Mouse (Mus musculus): ENCODE data around the gene Racgap1. TPM values are rescaled to one million over a fixed set of nuclear protein-coding genes. Genes with fewer than 3 reads are reported as not detected.

Gene Racgap1
- polyA plus RNA-seq, 1 experiment from 2014 or later: 146 TPM

GRCm38 (mm10) chr15:99662371-99662770, 10.9 kb upstream of the Racgap1 start:
- H3K36me3 ChIP-seq (replicated peaks): no peaks in the 10 kb centered on the region
- no peak overlapping the region for H3K27ac ChIP-seq (replicated peaks)
- H3K4me1 ChIP-seq: peaks cover 42% of the 10 kb centered on the region
- H3K4me3 ChIP-seq: no peak overlapping the region
- peaks cover 75% of the 10 kb centered on the region for H3K27me3 ChIP-seq (replicated peaks; ENCODE audit: low read depth, poor library complexity, severe bottlenecking)
- no peak for DNase-seq (ENCODE audit: low spot score)
- 51% methylated on average over 7 of the region's 7 CpGs for WGBS
- no peaks in the 10 kb centered on the region for H3K9me3 ChIP-seq

GRCm38 (mm10) chr15:99661121-99661830, 9.8 kb upstream of the Racgap1 start:
- H3K27ac ChIP-seq (replicated peaks): no peak overlapping the region

GRCm38 (mm10) chr15:99658437-99658836, 7.0 kb upstream of the Racgap1 start:
- peaks cover 27% of the 10 kb centered on the region for H3K4me1 ChIP-seq
- H3K27ac ChIP-seq (replicated peaks): no peak overlapping the region
- 57% methylated on average over 2 of the region's 2 CpGs for WGBS
- DNase-seq (ENCODE audit: low spot score): no peak
- peaks cover 75% of the 10 kb centered on the region for H3K27me3 ChIP-seq (replicated peaks; ENCODE audit: low read depth, poor library complexity, severe bottlenecking)
- H3K9me3 ChIP-seq: no peaks in the 10 kb centered on the region
- no peak overlapping the region for H3K4me3 ChIP-seq
- H3K36me3 ChIP-seq (replicated peaks): no peaks in the 10 kb centered on the region

More at GRCm38 (mm10) chr15:99661121-99661830, 9.8 kb upstream of the Racgap1 start:
- DNase-seq (ENCODE audit: low spot score): no peak
- Histone ChIP-seq H3K9me3 (no peaks in the 10 kb centered on the region), H3K36me3 (replicated peaks) (no peaks in the 10 kb centered on the region), H3K27me3 (replicated peaks; ENCODE audit: low read depth, poor library complexity, severe bottlenecking) (peaks cover 74% of the 10 kb centered on the region), H3K4me1 (peaks cover 40% of the 10 kb centered on the region), H3K4me3 (no peak overlapping the region)
- 95% methylated on average over 15 of the region's 15 CpGs for WGBS

DNA sequence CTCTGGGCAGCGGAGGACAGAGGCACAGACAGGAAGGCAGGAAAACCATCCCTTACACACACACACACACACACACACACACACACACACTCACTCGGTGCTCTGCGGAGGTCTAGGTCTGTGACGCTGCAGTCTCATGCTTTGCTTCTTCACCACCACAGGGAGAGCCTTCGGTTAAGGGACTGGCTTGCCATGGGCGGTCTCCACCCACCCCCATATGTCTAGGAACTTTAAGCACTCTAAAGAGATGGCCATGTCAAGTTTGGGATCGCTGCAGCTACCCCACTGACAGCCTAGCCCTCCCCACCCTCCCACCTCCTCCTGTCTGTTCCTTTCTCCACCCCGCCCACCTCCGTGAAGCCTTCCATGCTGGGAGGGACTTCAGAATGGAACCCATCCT, 4.5 kb upstream of the Racgap1 start:
- Histone ChIP-seq H3K27ac (replicated peaks) (no peak overlapping the region), H3K4me3 (no peak overlapping the region), H3K36me3 (replicated peaks) (no peaks in the 10 kb centered on the region), H3K4me1 (peaks cover 24% of the 10 kb centered on the region), H3K27me3 (replicated peaks; ENCODE audit: low read depth, poor library complexity, severe bottlenecking) (peaks cover 64% of the 10 kb centered on the region), H3K9me3 (no peaks in the 10 kb centered on the region)
- 49% methylated on average over 9 of the region's 9 CpGs for WGBS
- DNase-seq (ENCODE audit: low spot score): no peak

DNA sequence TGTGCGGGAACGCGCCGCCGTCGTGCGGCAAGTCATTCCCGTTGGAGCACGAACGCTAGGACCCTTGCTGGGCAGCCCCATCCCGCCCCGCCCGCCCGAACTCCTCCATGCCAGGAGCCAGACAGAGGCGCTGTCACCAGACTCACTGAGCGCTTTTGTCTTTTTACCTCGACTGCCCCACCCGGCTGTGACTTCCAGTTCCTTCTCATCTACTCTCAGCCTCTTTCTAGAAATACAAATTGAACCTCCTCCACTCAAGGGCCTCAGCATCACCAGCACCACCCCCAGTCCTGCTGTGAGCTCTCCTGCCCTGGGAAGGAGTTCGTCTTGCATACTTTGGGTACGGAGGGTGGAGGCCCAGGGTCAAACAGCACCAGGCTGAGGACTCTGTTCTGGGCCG, 2.4 kb upstream of the Racgap1 start:
- Histone ChIP-seq H3K36me3 (replicated peaks) (no peaks in the 10 kb centered on the region), H3K4me1 (peaks cover 45% of the 10 kb centered on the region), H3K27me3 (replicated peaks; ENCODE audit: low read depth, poor library complexity, severe bottlenecking) (peaks cover 59% of the 10 kb centered on the region), H3K27ac (replicated peaks) (peak overlapping the region; percentile 59; the same call in 1 of the 2 replicates), H3K4me3 (peak overlapping the region; percentile 50), H3K9me3 (no peaks in the 10 kb centered on the region)
- 2% methylated on average over 21 of the region's 21 CpGs for WGBS
- DNase-seq (ENCODE audit: low spot score): no peak

- H3K36me3 ChIP-seq (replicated peaks): no peaks in the 10 kb centered on the region
- DNase-seq (ENCODE audit: low spot score): peak; percentile 41
- H3K27ac ChIP-seq (replicated peaks): peak overlapping the region; percentile 59; the same call in 1 of the 2 replicates
- 10% methylated on average over 8 of the region's 8 CpGs for WGBS
- H3K9me3 ChIP-seq: no peaks in the 10 kb centered on the region
- peaks cover 54% of the 10 kb centered on the region for H3K27me3 ChIP-seq (replicated peaks; ENCODE audit: low read depth, poor library complexity, severe bottlenecking)
- peaks cover 47% of the 10 kb centered on the region for H3K4me1 ChIP-seq
- peak overlapping the region; percentile 50 for H3K4me3 ChIP-seq
Observed at GRCm38 (mm10) chr15:99653291-99653690, 1.8 kb upstream of the Racgap1 start.

- DNase-seq (ENCODE audit: low spot score): no peak
- H3K9me3 ChIP-seq: no peaks in the 10 kb centered on the region
- H3K27me3 ChIP-seq (replicated peaks; ENCODE audit: low read depth, poor library complexity, severe bottlenecking): peaks cover 49% of the 10 kb centered on the region
- H3K27ac ChIP-seq (replicated peaks): peak overlapping the region; percentile 94
- WGBS: 77% methylated on average over 10 of the region's 10 CpGs
- H3K4me1 ChIP-seq: peaks cover 55% of the 10 kb centered on the region
- H3K36me3 ChIP-seq (replicated peaks): no peaks in the 10 kb centered on the region
- peak overlapping the region; percentile 96 for H3K4me3 ChIP-seq
Observed at GRCm38 (mm10) chr15:99651984-99652872, 772 bp upstream of the Racgap1 start.

- 66% methylated on average over 2 of the region's 2 CpGs for WGBS
- Histone ChIP-seq H3K27me3 (replicated peaks; ENCODE audit: low read depth, poor library complexity, severe bottlenecking) (peaks cover 30% of the 10 kb centered on the region), H3K4me3 (peak overlapping the region; percentile 96), H3K36me3 (replicated peaks) (no peaks in the 10 kb centered on the region), H3K9me3 (no peaks in the 10 kb centered on the region), H3K27ac (replicated peaks) (0 out of 2 replicates have a peak overlapping the region, but pooled peaks have one; percentile 54), H3K4me1 (peaks cover 72% of the 10 kb centered on the region)
- DNase-seq (ENCODE audit: low spot score): no peak
Observed at GRCm38 (mm10) chr15:99650304-99650703, 1.2 kb downstream of the Racgap1 start.

DNA sequence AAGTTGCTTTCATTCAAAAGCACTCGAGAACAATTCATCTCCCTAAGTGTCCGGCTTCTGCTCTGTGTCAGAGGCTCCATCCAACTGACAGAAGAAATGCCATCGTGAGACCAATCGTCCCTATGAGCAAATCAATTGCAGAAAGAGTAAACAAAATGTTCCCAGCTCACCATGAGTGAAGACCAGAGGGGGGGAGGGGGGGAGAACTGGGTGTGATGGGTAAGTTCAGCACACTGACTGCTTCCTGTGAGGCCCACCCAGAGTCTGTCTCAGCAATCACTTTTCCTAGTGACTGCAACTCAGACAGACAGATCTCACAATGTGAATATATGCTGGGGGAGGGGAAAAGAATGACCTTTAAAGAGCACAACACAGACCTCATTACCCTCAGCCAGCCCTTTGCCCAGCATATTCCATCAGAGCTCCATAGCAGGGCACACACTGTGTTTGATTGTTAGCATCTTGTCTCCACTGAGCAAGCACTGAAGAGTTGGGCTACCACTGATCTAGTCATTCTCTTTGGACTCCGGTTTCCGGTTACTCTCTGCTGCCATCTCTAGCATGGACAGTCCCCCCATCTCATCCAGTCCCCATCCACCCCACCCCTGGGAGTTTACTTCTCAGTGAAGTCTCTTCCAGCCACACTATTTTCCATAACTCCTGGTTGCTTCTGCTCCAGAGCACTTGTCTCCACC, 2.2 kb downstream of the Racgap1 start:
- no peaks in the 10 kb centered on the region for H3K36me3 ChIP-seq (replicated peaks)
- H3K4me3 ChIP-seq: peak overlapping the region; percentile 96
- peaks cover 20% of the 10 kb centered on the region for H3K27me3 ChIP-seq (replicated peaks; ENCODE audit: low read depth, poor library complexity, severe bottlenecking)
- H3K4me1 ChIP-seq: peaks cover 78% of the 10 kb centered on the region
- WGBS: 41% methylated on average over 6 of the region's 6 CpGs
- no peaks in the 10 kb centered on the region for H3K9me3 ChIP-seq
- H3K27ac ChIP-seq (replicated peaks): no peak overlapping the region; the same call in 1 of the 2 replicates
- no peak for DNase-seq (ENCODE audit: low spot score)

- peaks cover 11% of the 10 kb centered on the region for H3K27me3 ChIP-seq (replicated peaks; ENCODE audit: low read depth, poor library complexity, severe bottlenecking)
- H3K4me3 ChIP-seq: peak overlapping the region; percentile 17; the same call in 1 of the 2 replicates
- no peak for DNase-seq (ENCODE audit: low spot score)
- peaks cover 69% of the 10 kb centered on the region for H3K4me1 ChIP-seq
- H3K27ac ChIP-seq (replicated peaks): no peak overlapping the region
- WGBS: 35% methylated on average over 4 of the region's 4 CpGs
- no peaks in the 10 kb centered on the region for H3K36me3 ChIP-seq (replicated peaks)
- no peaks in the 10 kb centered on the region for H3K9me3 ChIP-seq
Observed at GRCm38 (mm10) chr15:99648326-99648725, 3.1 kb downstream of the Racgap1 start.

DNA sequence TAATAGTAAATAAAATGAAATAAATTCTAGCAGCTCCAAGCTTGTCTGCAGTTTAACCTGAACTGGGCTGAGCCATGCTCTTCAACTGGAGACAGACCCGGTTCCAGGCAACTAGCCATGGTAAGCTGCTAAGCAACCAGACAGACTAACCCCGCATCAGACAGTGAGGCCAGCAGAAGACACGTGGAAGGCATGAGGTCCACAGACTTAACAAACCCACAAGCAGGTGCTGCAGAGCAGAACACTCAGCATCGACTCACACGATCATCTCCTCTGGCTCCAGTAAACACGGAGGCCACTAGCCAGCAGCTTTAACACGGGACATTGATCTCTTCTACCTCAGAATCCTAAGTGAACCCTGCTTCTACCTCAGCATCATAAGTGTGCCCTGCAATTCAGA, 6.7 kb downstream of the Racgap1 start:
- no peaks in the 10 kb centered on the region for H3K9me3 ChIP-seq
- H3K4me3 ChIP-seq: no peak overlapping the region
- WGBS: 86% methylated on average over 7 of the region's 7 CpGs
- DNase-seq (ENCODE audit: low spot score): no peak
- H3K27me3 ChIP-seq (replicated peaks; ENCODE audit: low read depth, poor library complexity, severe bottlenecking): no peaks in the 10 kb centered on the region
- H3K36me3 ChIP-seq (replicated peaks): peaks cover 32% of the 10 kb centered on the region
- H3K4me1 ChIP-seq: peaks cover 52% of the 10 kb centered on the region
- no peak overlapping the region for H3K27ac ChIP-seq (replicated peaks)

DNA sequence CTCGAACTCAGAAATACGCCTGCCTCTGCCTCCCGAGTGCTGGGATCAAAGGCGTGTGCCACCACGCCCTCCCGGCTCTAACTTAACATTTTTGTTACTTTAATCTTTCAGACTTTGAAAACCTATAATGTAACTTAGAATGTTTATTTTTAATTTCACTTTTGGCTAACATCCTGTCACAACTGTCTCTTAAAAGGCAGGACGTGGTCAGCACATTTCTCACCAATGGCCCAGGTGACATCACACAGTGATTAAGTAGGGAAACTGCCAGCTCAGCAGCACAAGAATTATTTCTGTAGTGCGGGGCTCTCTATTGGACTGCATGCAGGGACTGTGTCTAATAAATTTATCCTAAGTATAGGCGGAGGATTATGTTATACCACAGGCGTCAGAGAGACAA, 7.6 kb downstream of the Racgap1 start:
- Histone ChIP-seq H3K27me3 (replicated peaks; ENCODE audit: low read depth, poor library complexity, severe bottlenecking) (no peaks in the 10 kb centered on the region), H3K4me1 (peaks cover 42% of the 10 kb centered on the region), H3K27ac (replicated peaks) (no peak overlapping the region), H3K36me3 (replicated peaks) (peaks cover 42% of the 10 kb centered on the region), H3K4me3 (no peak overlapping the region), H3K9me3 (no peaks in the 10 kb centered on the region)
- WGBS: 89% methylated on average over 10 of the region's 10 CpGs
- DNase-seq (ENCODE audit: low spot score): no peak

Measured in embryonic facial prominence, embryonic 10.5 days (tissue).